Mouse (Mus musculus): Measurements from ENCODE around the gene Gm27027. TPM values are rescaled to one million over a fixed set of nuclear protein-coding genes. Genes with fewer than 3 reads are reported as not detected.

Gene Gm27027
- polyA plus RNA-seq, 1 experiment from 2014 or later: not detected

DNA sequence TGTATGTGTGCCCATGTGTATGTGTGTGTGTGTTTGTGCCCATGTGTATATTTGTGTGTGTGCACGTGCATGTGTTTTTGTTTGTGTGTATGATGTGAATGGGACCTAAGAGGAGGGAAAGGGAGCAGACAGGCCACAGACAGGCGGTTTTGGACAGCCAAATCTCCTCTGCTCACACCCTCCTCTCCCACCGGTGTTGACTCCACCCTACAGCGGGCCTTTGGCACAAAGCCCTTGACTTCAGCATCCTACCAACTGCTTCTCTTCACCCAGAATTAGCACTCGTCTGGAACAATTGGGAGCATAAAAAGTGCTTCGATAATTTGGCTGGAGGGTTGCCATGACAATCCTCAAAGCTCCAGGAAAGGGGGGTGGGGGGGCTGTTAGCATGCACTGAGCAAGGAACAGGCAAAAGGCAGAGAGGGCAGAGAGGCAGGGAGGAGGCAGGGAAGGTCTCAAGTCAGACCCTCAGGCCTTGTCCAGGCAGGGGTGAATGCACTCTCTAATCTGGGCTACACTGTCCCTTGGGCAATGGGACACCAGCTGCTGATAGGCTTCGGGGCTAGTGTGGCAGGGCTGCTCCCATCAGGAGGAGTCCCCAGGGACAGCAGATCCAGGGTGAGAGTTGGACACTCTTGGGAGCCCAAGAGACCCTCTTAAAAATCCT is 31.5 kb downstream of the Gm27027 start:
- H3K4me2 ChIP-seq (replicated peaks; ENCODE audit: low read depth, low read length): no peak overlapping the region
- no peaks in the 10 kb centered on the region for H3K27me3 ChIP-seq (replicated peaks; ENCODE audit: insufficient read depth, low read length)
- H3K9me3 ChIP-seq (ENCODE audit: low read length): no peaks in the 10 kb centered on the region
- no peak overlapping the region for H3K27ac ChIP-seq (ENCODE audit: low read length)
- no peak overlapping the region for H3K4me3 ChIP-seq (ENCODE audit: low read depth, low read length)
- TF ChIP-seq EP300 (IDR thresholded peaks at IDR 0.05) (no peak), CTCF (IDR thresholded peaks at IDR 0.05) (no peak)
- peaks cover 3% of the 10 kb centered on the region; the same call in 1 of the 2 replicates for H3K4me1 ChIP-seq (ENCODE audit: insufficient read depth, low read depth, low read length)
- H3K9ac ChIP-seq (replicated peaks; ENCODE audit: low read depth): no peak overlapping the region
- no peaks in the 10 kb centered on the region for H3K36me3 ChIP-seq (ENCODE audit: insufficient read depth, low read length)
- 49% methylated on average over 7 of the region's 7 CpGs for WGBS
- DNase-seq (ENCODE audit: low spot score) (no peak), ATAC-seq (no peak)

GRCm38 (mm10) chr2:93963802-93964201 is 32.4 kb downstream of the Gm27027 start:
- Histone ChIP-seq H3K27ac (ENCODE audit: low read length) (no peak overlapping the region), H3K4me3 (ENCODE audit: low read depth, low read length) (no peak overlapping the region), H3K4me1 (ENCODE audit: insufficient read depth, low read depth, low read length) (peaks cover 3% of the 10 kb centered on the region; the same call in 1 of the 2 replicates), H3K27me3 (replicated peaks; ENCODE audit: insufficient read depth, low read length) (no peaks in the 10 kb centered on the region), H3K4me2 (replicated peaks; ENCODE audit: low read depth, low read length) (no peak overlapping the region), H3K36me3 (ENCODE audit: insufficient read depth, low read length) (no peaks in the 10 kb centered on the region), H3K9ac (replicated peaks; ENCODE audit: low read depth) (no peak overlapping the region), H3K9me3 (ENCODE audit: low read length) (no peaks in the 10 kb centered on the region)
- ATAC-seq (no peak), DNase-seq (ENCODE audit: low spot score) (no peak)
- WGBS: 79% methylated on average over 1 of the region's 1 CpGs
- TF ChIP-seq EP300 (IDR thresholded peaks at IDR 0.05) (no peak), CTCF (IDR thresholded peaks at IDR 0.05) (no peak)

- no peak overlapping the region for H3K4me2 ChIP-seq (replicated peaks; ENCODE audit: low read depth, low read length)
Measured at GRCm38 (mm10) chr2:93961716-93962115, 34.4 kb downstream of the Gm27027 start.

DNA sequence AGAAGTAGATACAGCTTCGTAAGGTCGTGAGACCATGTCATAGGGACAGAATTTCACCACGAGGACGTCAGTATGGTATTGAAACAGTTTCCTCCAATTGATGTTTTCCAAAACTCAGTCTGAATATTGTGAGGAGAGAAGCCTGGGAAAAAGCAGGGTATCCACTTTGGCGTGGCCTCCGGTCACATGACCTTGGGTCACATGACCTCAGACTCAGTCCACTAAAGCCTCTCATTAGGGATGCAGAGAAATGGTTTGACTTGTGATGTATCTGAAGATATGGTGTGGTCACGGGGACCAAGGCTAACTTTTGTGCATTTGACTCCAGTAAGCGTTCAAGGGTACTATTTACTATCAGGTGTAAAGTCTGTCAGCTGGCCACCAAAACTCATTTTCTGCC is 36.8 kb downstream of the Gm27027 start:
- Histone ChIP-seq H3K9ac (replicated peaks; ENCODE audit: low read depth) (no peak overlapping the region), H3K27ac (ENCODE audit: low read length) (no peak overlapping the region), H3K36me3 (ENCODE audit: insufficient read depth, low read length) (no peaks in the 10 kb centered on the region), H3K9me3 (ENCODE audit: low read length) (no peaks in the 10 kb centered on the region), H3K4me2 (replicated peaks; ENCODE audit: low read depth, low read length) (no peak overlapping the region), H3K4me1 (ENCODE audit: insufficient read depth, low read depth, low read length) (peaks cover 7% of the 10 kb centered on the region; the same call in 1 of the 2 replicates), H3K27me3 (replicated peaks; ENCODE audit: insufficient read depth, low read length) (no peaks in the 10 kb centered on the region), H3K4me3 (ENCODE audit: low read depth, low read length) (no peak overlapping the region)
- no peak for TF ChIP-seq EP300 (IDR thresholded peaks at IDR 0.05)
- no peak for TF ChIP-seq CTCF (IDR thresholded peaks at IDR 0.05)
- WGBS: 63% methylated on average over 8 of the region's 8 CpGs
- no peak for ATAC-seq
- DNase-seq (ENCODE audit: low spot score): no peak

More at GRCm38 (mm10) chr2:93961716-93962115, 34.4 kb downstream of the Gm27027 start:
- H3K36me3 ChIP-seq (ENCODE audit: insufficient read depth, low read length): no peaks in the 10 kb centered on the region
- 55% methylated on average over 8 of the region's 8 CpGs for WGBS
- no peak overlapping the region for H3K9ac ChIP-seq (replicated peaks; ENCODE audit: low read depth)
- no peak overlapping the region for H3K27ac ChIP-seq (ENCODE audit: low read length)
- DNase-seq (ENCODE audit: low spot score): peak; percentile 39
- H3K4me1 ChIP-seq (ENCODE audit: insufficient read depth, low read depth, low read length): peaks cover 3% of the 10 kb centered on the region; the same call in 1 of the 2 replicates
- no peaks in the 10 kb centered on the region for H3K27me3 ChIP-seq (replicated peaks; ENCODE audit: insufficient read depth, low read length)
- H3K4me3 ChIP-seq (ENCODE audit: low read depth, low read length): no peak overlapping the region
- H3K9me3 ChIP-seq (ENCODE audit: low read length): no peaks in the 10 kb centered on the region
- TF ChIP-seq CTCF (IDR thresholded peaks at IDR 0.05): no peak
- no peak for TF ChIP-seq EP300 (IDR thresholded peaks at IDR 0.05)
- ATAC-seq: peak; percentile 25

DNA sequence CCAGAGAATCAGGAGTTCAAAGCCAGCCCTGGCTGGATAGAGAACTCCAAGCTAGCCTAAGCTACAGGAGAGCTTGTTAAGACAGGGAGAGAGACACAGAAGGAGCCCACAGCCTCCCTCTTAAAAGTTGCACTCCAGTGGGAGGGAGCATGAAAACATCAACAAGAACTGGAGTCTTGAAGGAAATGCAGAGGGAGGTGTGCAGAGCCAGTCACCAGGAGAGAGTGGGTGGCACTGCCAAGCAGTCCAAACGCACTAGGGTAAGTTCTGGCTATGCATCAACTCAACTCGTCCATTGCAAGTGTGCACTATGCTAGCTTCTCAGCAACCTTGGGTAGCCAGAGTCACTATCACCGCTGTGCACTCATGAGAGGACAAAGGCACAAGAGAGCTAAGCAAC is 37.9 kb downstream of the Gm27027 start:
- no peak overlapping the region for H3K4me3 ChIP-seq (ENCODE audit: low read depth, low read length)
- no peak overlapping the region for H3K4me2 ChIP-seq (replicated peaks; ENCODE audit: low read depth, low read length)
- H3K27ac ChIP-seq (ENCODE audit: low read length): no peak overlapping the region
- H3K36me3 ChIP-seq (ENCODE audit: insufficient read depth, low read length): no peaks in the 10 kb centered on the region
- no peak overlapping the region for H3K9ac ChIP-seq (replicated peaks; ENCODE audit: low read depth)
- no peaks in the 10 kb centered on the region for H3K9me3 ChIP-seq (ENCODE audit: low read length)
- H3K4me1 ChIP-seq (ENCODE audit: insufficient read depth, low read depth, low read length): peaks cover 7% of the 10 kb centered on the region; the same call in 1 of the 2 replicates
- ATAC-seq: no peak
- DNase-seq (ENCODE audit: low spot score): no peak
- H3K27me3 ChIP-seq (replicated peaks; ENCODE audit: insufficient read depth, low read length): no peaks in the 10 kb centered on the region
- TF ChIP-seq EP300 (IDR thresholded peaks at IDR 0.05) (no peak), CTCF (IDR thresholded peaks at IDR 0.05) (no peak)
- whole genome bisulfite sequencing: 74% methylated on average over 3 of the region's 3 CpGs

GRCm38 (mm10) chr2:93957785-93958175 is 38.4 kb downstream of the Gm27027 start:
- Histone ChIP-seq H3K4me1 (ENCODE audit: insufficient read depth, low read depth, low read length) (peaks cover 7% of the 10 kb centered on the region; the same call in 1 of the 2 replicates), H3K27me3 (replicated peaks; ENCODE audit: insufficient read depth, low read length) (no peaks in the 10 kb centered on the region), H3K27ac (ENCODE audit: low read length) (no peak overlapping the region), H3K9me3 (ENCODE audit: low read length) (no peaks in the 10 kb centered on the region), H3K9ac (replicated peaks; ENCODE audit: low read depth) (no peak overlapping the region), H3K36me3 (ENCODE audit: insufficient read depth, low read length) (no peaks in the 10 kb centered on the region), H3K4me2 (replicated peaks; ENCODE audit: low read depth, low read length) (no peak overlapping the region), H3K4me3 (ENCODE audit: low read depth, low read length) (no peak overlapping the region)
- ATAC-seq (no peak), DNase-seq (ENCODE audit: low spot score) (no peak)
- 65% methylated on average over 8 of the region's 8 CpGs for WGBS
- TF ChIP-seq EP300 (IDR thresholded peaks at IDR 0.05): no peak
